Mouse (Mus musculus) frontal cortex, adult 2 months (tissue): ENCODE results near the gene Actr3. TPM values are rescaled to one million over a fixed set of nuclear protein-coding genes. Genes with fewer than 3 reads are reported as not detected.

Experiments
- DNase-seq, 2 experiments: peaks; one replicate each; pipeline ENCODE4 v3.0.0; 2022; ENCODE audit warnings: low spot score in 1 of 2; ENCODE audit errors: extremely low spot score in 1 of 2
- polyA plus RNA-seq: library from polyadenylated mRNA; depleted of rRNA; stranded (reverse); fragments of >200 nt; gene quantifications from 2 replicates; pipeline ENCODE4 v1.2.3, GENCODE M21; 2012; rRNA removed

The Actr3 gene
- polyA plus RNA-seq, result 98.4 and 107 TPM in 2 replicates

GRCm38 (mm10) chr1:125435369-125436135, at the start of gene Actr3:
Actr3 (minus strand) TSS chr1:125435727.
- peak; percentile 99 to 100 for DNase-seq

DNA sequence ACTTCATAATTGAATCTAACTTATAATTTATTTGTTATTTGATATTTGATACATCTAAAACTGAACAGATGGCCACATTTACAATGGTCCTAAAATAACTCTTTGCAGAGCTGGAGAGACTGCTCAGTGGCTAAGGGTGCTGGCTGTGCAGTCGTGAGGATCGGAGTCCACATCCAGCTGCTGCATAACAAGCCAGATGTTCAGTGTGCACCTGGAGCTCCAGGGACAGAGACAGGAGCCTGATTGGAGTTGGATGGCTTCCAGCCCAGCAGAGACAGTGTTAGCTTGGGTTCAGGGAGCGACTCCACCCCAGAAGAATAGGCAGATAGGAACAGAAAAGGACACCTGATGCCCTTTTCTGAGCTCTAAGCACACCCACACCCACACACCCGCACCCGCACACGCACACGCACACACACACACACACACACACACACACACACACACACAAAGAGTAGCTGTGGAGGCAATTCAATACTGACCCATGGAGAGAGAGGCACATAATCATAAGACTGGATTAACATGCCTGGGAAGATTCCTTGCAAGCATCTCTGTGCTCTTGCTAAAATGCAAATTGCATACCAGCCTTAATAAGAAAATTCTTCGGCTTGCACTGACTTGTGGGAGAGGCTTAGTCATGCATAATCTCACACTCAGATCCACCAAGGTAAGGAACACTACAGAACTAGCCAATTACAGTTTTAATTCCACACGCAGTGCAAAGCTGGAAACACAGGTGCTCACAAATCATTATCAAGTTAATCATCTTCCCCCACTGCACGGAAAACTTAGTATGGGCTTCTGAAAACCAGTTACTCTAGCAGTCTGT, 47.1 kb upstream of the Actr3 start:
- DNase-seq, result peak; percentile 7 to 40

GRCm38 (mm10) chr1:125481842-125482241, 46.3 kb upstream of the Actr3 start:
- no peak for DNase-seq

GRCm38 (mm10) chr1:125478588-125478987, 43.1 kb upstream of the Actr3 start:
- DNase-seq, result no peak

DNA sequence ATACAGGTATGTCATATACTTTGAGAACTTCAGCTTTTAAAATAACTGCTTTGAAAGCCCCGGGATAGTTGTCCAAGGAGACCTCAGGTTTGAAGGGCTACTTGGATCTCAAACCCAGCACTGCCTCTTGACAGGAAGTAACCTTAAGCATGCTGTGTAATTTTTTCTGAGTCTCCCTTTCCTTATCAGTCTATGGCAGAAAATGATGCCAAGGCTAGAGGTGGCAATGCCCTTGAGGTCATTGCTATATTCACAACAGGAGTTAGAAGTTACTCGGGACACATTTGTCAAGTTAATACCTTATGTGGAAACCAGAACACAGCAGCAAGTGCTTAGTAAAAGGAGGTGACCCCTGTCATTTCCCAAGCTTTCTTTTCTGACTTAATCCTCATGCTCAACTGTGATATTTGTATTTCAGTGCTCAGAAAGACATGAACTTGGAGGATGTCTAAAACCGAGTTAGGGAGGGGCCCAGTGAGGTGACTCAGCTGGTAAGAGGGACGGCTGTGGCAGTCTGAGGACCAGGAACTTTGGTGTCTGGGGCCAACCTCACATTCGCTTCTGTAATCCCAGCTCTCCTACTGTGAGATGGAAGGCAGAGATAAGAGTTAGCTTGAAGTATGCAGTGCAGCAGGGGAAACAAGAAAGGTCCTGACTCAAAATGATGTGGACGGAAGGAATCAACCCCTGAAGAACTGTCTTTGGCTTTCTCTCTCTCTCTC, 40.6 kb upstream of the Actr3 start:
- DNase-seq, result no peak

GRCm38 (mm10) chr1:125473866-125474265, 38.3 kb upstream of the Actr3 start:
- DNase-seq, result no peak

DNA sequence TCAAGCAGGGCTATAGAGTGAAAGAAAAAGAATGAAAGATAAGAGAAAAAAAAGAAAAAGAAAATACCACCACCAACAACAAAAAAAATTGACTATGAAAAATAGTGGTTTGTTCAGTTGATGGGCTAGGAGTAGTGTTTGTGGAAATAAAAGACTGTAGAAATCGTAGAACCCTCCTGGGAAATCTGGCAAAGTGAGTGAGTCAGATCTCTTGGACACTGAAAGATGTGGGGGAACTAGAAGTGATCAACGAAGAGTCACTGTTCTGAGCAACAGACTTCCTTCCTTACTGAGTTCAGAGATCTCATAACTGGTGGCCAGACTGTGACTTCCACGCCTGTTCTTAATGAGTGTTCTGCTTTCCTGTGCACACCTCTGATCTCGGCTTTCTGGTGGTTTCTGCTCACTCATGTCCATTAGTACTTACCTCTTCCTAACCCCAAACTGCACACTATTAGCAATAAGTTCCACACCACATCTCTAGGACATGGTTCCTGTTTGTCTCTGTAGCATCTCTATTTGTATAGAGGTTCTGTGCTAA, 37.7 kb upstream of the Actr3 start:
- DNase-seq, result no peak

- DNase-seq, result no peak
These were observed 35.5 kb upstream of the Actr3 start for GRCm38 (mm10) chr1:125470805-125471648.

DNA sequence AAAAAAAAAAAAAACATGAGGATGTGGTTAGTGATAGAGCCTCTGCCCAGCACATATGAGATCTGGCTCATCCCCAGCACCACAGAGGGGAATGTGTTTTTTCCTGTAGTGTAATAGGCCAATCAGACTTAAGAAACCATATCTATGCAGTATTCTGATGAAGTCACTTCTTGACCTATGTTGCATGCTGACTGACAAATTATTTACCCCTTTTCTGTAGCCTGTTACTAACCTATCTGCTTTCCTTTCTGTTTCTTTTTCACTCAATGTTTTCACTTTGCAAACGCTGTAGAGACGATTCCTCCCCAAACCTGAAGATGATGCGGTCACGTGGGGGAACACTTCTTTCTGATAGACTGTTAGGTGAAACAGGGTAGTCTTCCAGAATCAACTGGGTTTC, 32.4 kb upstream of the Actr3 start:
- DNase-seq, result no peak

DNA sequence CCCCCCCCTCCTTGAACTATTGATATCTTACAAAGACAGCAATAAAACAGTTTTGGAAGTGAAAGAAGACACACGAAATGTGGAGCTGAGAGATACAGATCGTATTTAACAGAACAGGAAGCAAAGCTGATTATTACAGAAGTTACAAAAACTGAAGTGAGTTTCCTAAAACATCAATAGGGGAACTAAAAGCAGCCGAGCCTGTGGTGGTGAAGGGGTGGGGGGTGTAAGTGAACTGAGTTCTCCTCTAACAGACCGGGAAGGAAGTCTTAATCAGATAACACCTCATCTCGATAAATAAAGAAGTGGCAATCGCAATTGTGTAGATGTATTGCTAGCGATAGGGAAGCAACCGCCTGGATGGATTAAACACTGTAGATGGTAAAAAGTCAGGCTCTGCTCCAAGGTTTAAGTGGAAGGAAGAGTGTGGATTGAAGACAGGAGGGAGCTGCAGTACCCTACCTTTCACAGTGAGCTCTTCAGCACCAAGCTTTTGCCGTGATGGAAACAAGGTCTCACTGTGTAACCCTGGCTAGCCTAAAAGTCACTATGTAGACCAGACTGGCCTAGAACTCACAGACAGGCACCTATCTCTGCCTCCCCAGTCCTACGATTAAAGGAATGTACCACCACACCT, 31.2 kb upstream of the Actr3 start:
- DNase-seq, result no peak

- DNase-seq, result no peak
These were observed 28.5 kb upstream of the Actr3 start for GRCm38 (mm10) chr1:125464011-125464410.

DNA sequence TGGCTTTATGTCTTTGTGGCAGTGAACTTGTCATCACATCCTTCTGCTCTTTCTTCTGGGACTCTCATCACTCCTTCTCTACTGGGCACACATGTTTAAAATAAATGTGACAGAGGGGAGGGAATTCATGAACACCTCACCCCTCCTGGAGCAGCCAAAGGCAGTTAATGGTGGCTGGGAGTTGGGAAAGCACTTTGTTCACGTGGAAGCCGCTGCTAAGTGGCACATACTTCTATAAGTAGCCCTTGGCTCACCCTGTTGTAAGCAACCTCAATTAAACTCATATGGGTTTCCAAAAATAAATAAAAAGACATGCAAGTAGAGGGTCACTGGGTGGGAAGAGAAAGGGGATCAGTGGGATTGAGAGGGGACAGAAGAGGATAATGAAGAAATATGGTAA, 27.8 kb upstream of the Actr3 start:
- DNase-seq, result no peak

DNA sequence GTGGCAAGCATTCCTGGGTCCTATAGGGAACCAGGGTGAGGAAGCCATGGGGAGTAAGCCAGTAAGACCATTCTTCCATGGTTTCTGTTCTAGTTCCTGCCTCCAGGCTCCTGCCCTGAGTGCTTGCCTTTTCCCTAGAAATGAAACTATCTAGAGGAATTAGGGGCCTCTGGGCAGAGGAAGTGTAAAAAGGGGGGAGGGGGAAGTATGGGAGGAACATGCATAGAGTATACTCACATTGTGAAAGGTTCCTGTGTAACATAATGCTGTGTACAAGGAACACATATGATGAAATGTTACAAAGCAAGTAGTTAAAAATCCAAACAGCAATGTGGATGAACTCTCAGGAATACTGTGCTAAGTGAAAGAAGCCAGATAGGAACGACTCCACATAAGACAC, 27.4 kb upstream of the Actr3 start:
- no peak for DNase-seq

GRCm38 (mm10) chr1:125458531-125458930, 23.0 kb upstream of the Actr3 start:
- peak; percentile 14 to 59 for DNase-seq

GRCm38 (mm10) chr1:125455128-125455527, 19.6 kb upstream of the Actr3 start:
- no peak for DNase-seq

DNA sequence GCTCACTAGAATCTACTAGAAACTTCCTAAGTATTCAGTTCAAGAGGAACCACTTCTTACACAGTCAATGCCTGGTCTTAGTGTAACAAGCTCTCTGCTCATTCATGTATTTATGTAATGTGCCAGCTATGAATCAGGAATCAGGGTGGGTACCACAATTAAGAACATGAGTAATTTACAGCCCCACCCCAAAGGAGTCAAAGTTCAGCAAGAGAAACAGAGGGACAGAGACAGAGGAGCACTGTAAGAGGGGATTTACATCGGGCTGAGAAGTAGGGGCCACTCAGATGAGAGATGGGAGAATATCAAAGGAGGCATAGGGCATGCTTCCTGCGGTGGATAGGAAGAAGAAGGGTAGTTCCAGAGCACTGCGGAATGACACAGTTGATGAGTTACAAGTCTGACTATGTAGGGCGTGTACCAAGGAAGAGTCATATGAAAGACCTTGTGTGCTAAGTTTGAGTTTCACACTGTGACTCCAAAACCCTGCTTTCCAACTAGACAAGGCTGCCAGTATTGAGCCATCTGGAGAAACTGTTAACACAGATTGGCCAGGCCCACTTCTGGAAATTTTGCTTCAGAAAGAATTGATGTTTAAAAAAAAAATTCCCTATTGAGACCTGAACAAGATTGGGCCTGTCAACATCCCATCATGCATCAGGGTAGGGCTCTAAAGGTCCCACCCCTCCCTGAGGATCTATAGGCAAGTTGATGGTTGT, 14.9 kb upstream of the Actr3 start:
- DNase-seq, result no peak

DNA sequence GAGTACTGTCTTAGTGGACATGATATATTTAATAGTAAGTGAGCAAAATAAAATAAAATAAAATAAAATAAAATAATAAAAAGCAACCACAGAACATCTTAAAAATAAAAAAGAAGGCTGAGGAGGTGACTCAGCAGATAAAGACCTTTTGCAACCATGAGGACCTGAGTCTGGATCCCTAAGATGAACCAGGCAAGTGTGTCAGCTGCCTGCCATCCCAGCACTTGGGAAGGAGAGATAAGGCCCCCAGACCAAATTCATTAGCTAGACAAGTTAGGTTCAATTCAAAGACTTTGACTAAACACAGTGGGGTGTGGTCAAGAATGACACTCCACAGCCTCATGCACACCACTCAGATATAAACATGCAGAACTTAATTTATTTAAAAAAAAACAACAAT, 12.4 kb upstream of the Actr3 start:
- DNase-seq, result no peak

GRCm38 (mm10) chr1:125441679-125442078, 6.2 kb upstream of the Actr3 start:
- no peak for DNase-seq

GRCm38 (mm10) chr1:125441251-125441650, 5.7 kb upstream of the Actr3 start:
- DNase-seq, result no peak
